Mouse (Mus musculus): ENCODE measurements around the gene Smyd3.
"Not testable (repeated sequence)": the region's sequence is repeated elsewhere in the genome, so short reads cannot be mapped to it uniquely, and the experiment has no call there.

DNA sequence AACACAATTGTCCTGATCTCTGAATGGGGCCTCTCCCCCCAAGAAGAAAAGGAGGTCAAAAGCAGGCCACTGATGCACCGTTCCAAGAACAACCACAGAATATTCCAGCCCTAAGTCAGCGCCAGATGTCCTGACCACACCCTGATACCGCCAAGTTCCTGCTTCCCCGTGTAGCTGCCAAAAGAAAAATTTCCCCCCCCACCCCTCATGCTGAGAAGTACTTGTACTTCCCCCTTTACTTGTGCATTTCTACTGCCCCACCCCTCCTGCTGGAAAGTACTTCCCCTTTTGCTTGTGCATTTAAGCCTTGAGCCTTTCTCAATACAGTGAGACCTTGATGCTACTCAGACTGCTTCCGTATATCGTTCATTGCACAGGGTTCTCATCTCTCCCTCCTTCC is 227.7 kb downstream of the Smyd3 start:
- TF ChIP-seq TAL1 (conservative IDR thresholded peaks at IDR 0.05; ENCODE audit: low read depth, low read length); GATA1 (IDR thresholded peaks at IDR 0.05; ENCODE audit: borderline replicate concordance, low read length); CTCF (IDR thresholded peaks at IDR 0.05; ENCODE audit: low read depth, low read length): not testable (repeated sequence)

All from G1E (cell line).